Mouse (Mus musculus) heart, postnatal 25 days (tissue): Measurements from ENCODE around the gene Pmf1. TPM values are rescaled to one million over a fixed set of nuclear protein-coding genes. Genes with fewer than 3 reads are reported as not detected.

Experiments used
- DNase-seq: peaks from one replicate; pipeline ENCODE4 v3.0.0; 2022; ENCODE audit warnings: low spot score
- intact Hi-C: fragments of 180-260 bp; cut with DNase I; formaldehyde crosslinking; loops from one replicate; pipeline ENCODE4 v1.15.1; 2025
- microRNA-seq: library from miRNA; unstranded; fragments of <30 nt; microRNA quantifications from one replicate; pipeline ENCODE4 v1.2.0, GENCODE M21; 2022
- total RNA-seq, 2 experiments: library from RNA; stranded (reverse); gene quantifications; 2 replicates each; pipeline ENCODE4 v1.2.3; 2021

The Pmf1 gene
- total RNA-seq, 2 experiments from 2014 or later = 19.1 to 20.5 TPM

- DNase-seq = peak; percentile 49
- intact Hi-C loops = no loop called here
These were observed 45.8 kb downstream of the Pmf1 start, which contains the start of gene Paqr6 for GRCm38 (mm10) chr3:88364337-88364736. Paqr6 (plus strand) TSS chr3:88364584.

DNA sequence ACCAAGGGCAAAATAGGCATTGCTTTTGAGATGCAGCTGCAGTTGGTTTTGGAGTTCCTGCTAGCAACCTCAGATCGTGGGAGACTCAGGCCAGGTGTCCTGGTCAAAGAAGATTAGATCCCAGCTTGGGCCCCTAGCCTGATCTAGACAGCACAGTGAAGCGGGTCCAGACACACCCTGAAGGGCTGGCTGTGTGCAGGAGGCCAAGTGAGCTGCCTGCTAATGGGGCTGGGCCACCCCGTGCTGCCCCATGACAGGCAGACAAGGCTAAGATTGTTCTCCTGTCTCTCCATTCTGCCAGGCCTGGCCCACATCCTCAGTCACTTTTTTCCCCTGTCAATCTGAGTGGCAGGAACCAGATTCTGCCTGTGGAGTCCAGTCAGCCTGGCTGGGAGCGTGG lies 46.4 kb downstream of the Pmf1 start:
- intact Hi-C loops = no loop called here
- DNase-seq = no peak

- DNase-seq = no peak
- intact Hi-C loops = no loop called here
These were observed 48.4 kb downstream of the Pmf1 start for GRCm38 (mm10) chr3:88361612-88362313.

GRCm38 (mm10) chr3:88361096-88361495 lies 49.0 kb downstream of the Pmf1 start:
- intact Hi-C loops = no loop called here
- no peak for DNase-seq

- DNase-seq = no peak
- intact Hi-C loops = no loop called here
These were observed 50.1 kb downstream of the Pmf1 start for GRCm38 (mm10) chr3:88359989-88360388.

DNA sequence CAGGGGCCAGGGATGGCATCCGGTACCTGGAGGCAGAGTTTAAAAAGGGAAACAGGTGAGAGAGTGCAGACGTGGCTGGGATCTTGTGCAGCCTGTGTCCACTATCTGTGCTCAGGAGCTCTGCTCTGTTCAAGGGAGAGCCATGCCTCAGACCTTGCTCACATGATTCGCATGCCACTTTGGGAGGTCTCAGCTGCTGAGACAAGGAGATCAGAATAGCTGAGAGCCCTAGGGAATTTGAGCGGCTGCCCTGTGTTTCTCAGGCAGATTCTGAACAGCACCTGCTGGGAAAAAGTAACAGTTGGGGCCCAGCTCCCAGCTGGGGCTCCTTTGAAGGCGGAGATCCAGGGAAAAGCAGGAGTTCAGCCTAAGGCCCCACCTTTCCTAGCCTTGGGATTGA lies 50.5 kb downstream of the Pmf1 start:
- DNase-seq = no peak
- intact Hi-C loops = no loop called here

DNA sequence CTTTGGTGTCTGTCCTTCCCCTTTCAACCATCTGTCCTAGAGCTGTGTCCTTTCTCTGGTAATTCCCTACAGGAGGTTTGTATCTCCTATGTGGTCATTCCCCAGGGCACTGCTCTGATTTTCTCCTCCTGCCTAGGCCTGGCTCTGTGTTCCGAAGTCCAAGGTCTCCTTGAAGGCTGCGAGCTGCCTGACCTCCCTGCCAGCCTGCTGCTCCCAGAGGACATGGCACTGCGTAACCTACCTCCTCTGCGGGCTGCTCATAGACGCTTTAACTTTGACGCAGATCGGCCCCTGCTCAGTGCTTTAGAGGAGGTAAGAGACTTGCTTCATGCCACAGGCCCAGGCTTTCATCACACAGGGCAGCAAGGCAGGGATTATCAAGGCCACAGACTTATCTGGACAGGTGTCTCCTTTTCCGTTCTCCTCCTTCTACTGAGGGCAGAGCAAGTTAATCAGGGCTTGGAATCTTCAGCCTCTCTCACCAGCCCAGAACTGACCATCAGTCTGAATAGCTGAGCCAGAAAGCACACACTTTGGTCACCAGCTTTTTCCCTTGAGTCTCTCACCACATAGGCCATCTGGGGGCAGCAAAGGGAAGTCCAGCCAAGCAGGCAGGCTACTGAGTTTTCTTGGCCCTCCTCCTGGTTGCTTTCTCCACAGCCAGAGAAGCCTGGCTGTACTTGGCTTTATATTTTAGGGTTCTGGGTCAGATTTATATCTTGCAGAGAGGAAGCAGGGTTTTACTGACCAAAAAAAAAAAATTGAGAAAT lies 55.5 kb downstream of the Pmf1 start:
- intact Hi-C loops = no loop called here
- DNase-seq = no peak

DNA sequence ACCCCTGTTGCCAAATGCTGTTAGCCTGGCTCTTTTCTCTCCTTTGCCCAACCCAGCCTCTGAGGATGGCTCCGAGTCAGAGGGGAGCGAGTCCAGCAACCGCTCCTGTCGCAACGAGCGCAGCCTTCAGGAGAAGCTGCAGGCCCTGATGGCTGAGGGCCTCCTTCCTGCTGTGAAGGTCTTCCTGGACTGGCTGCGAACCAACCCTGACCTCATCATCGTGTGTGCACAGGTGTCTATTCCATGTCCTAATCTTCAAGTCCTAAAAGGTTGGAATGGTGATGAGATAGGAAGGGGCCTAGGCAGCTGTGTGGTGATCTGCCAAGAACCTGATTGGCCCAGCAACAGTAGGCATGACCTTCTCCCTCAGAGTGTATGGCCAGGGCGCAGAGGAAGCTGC lies 57.2 kb downstream of the Pmf1 start:
- no peak for DNase-seq
- intact Hi-C loops = no loop called here

- no peak for DNase-seq
- intact Hi-C loops = no loop called here
These were observed 59.4 kb downstream of the Pmf1 start for GRCm38 (mm10) chr3:88350732-88351131.

Small RNA genes within 50 kb of the gene (microRNA-seq; reads per million reads assigned to microRNA genes)
- gene Mir7011 = not detected

Other genes with a start within 250 kb of the Pmf1 start
- gene Rhbg, start 155.6 kb downstream of the Pmf1 start, total RNA-seq = not detected
- under 1 TPM in 1 of 2 experiments, not detected in 1; 0.22 TPM for gene Gm38392, start 123.1 kb downstream of the Pmf1 start, total RNA-seq
- 1 to 10 TPM; 4.8 to 5.4 TPM for gene Tsacc, start 113.3 kb downstream of the Pmf1 start, total RNA-seq
- 100 to 1,000 TPM; 184 to 199 TPM for gene Cct3, start 113.2 kb downstream of the Pmf1 start, total RNA-seq
- gene Glmp, start 85.3 kb downstream of the Pmf1 start, total RNA-seq = 10 to 100 TPM; 71.9 to 79.7 TPM
- 1 to 10 TPM; 1.8 to 2.2 TPM for gene Tmem79, start 74.2 kb downstream of the Pmf1 start, total RNA-seq
- 10 to 100 TPM; 42.9 to 45.5 TPM for gene Smg5, start 74.1 kb downstream of the Pmf1 start, total RNA-seq
- gene Paqr6, start 45.7 kb downstream of the Pmf1 start, total RNA-seq = under 1 TPM; 0.39 to 0.42 TPM
- gene Bglap3, start 37.6 kb downstream of the Pmf1 start, total RNA-seq = not detected
- gene Bglap2, start 31.6 kb downstream of the Pmf1 start, total RNA-seq = not detected
- not detected for gene Bglap, start 25.9 kb downstream of the Pmf1 start, total RNA-seq
- 10 to 100 TPM; 11.2 to 13.2 TPM for gene Slc25a44, start 14.8 kb upstream of the Pmf1 start, total RNA-seq
- gene Sema4a, start 50.9 kb upstream of the Pmf1 start, total RNA-seq = 1 to 10 TPM; 1.9 to 3.7 TPM
- gene Lmna, start 99.6 kb upstream of the Pmf1 start, total RNA-seq = 100 to 1,000 TPM; 121 to 132 TPM
- under 1 TPM; 0.39 to 0.61 TPM for gene Mex3a, start 122.1 kb upstream of the Pmf1 start, total RNA-seq
- gene Rab25, start 138.0 kb upstream of the Pmf1 start, total RNA-seq = not detected
- gene Lamtor2, start 142.7 kb upstream of the Pmf1 start, total RNA-seq = 10 to 100 TPM; 84.2 to 92.5 TPM
- gene Ubqln4, start 143.4 kb upstream of the Pmf1 start, total RNA-seq = 10 to 100 TPM; 67.4 to 71.2 TPM
- gene Ssr2, start 165.5 kb upstream of the Pmf1 start, total RNA-seq = 10 to 100 TPM; 80.7 to 93.3 TPM
- gene Arhgef2, start 195.6 kb upstream of the Pmf1 start, total RNA-seq = 10 to 100 TPM; 42.6 to 51.8 TPM
- not detected for gene Rxfp4, start 242.8 kb upstream of the Pmf1 start, total RNA-seq